Mouse (Mus musculus) heart, embryonic 11.5 days (tissue): Measurements from ENCODE around the gene Chchd6. TPM values are rescaled to one million over a fixed set of nuclear protein-coding genes. Genes with fewer than 3 reads are reported as not detected.

Experiments used
- ATAC-seq: fragments of 200-750 bp; cut with Nextera tagmentation; replicated peaks from 2 replicates; pipeline ENCODE4 v1.8.0; 2017; ENCODE audit warnings: moderate library complexity; ENCODE audit not compliant: insufficient number of reproducible peaks, low FRiP score, low TSS enrichment
- H3K27ac ChIP-seq: fragments of 300-500 bp; sonication (generic); 2 replicates; pipeline ENCODE4 v1.5.1; 2014; ENCODE audit warnings: mild to moderate bottlenecking, low read depth, low read length
- H3K27me3 ChIP-seq: fragments of 300-500 bp; sonication (generic); 2 replicates; pipeline ENCODE4 v1.6.1; 2014; ENCODE audit warnings: mild to moderate bottlenecking, low read length, mixed read lengths; ENCODE audit not compliant: control insufficient read depth, insufficient read depth
- H3K36me3 ChIP-seq: fragments of 300-500 bp; sonication (generic); 2 replicates; pipeline ENCODE4 v1.6.1; 2014; ENCODE audit warnings: mild to moderate bottlenecking, low read length, moderate library complexity, mixed read lengths; ENCODE audit not compliant: control insufficient read depth, insufficient read depth
- H3K4me1 ChIP-seq: fragments of 300-500 bp; sonication (generic); 2 replicates; pipeline ENCODE4 v1.6.1; 2014; ENCODE audit warnings: low read length; ENCODE audit not compliant: control insufficient read depth, insufficient read depth
- H3K4me2 ChIP-seq: fragments of 300-500 bp; sonication (generic); 2 replicates; pipeline ENCODE4 v1.6.1; 2014; ENCODE audit warnings: mild to moderate bottlenecking, moderate library complexity
- H3K4me3 ChIP-seq: fragments of 300-500 bp; sonication (generic); 2 replicates; pipeline ENCODE4 v1.5.1; 2014; ENCODE audit warnings: low read depth, low read length
- H3K9ac ChIP-seq: fragments of 300-500 bp; sonication (generic); 2 replicates; pipeline ENCODE4 v1.6.1; 2014; ENCODE audit warnings: mild to moderate bottlenecking, low read depth, low read length, moderate library complexity
- H3K9me3 ChIP-seq: fragments of 300-500 bp; sonication (generic); replicated peaks from 2 replicates; pipeline ENCODE4 v1.6.1; 2016; ENCODE audit warnings: low read length; ENCODE audit not compliant: control insufficient read depth
- WGBS: fragments of 180-500 bp; shearing (Covaris S2); extraction: QIAGEN DNeasy Blood & Tissue Kit; methylation state at CpG from one replicate; pipeline ENCODE4 v1.1.7; 2014; ENCODE audit not compliant: insufficient replicate concordance; 5-methylcytosine and 5-hydroxymethylcytosine counted together
- polyA plus RNA-seq: library from polyadenylated mRNA; unstranded; fragments of >200 nt; fragmentation: Nextera tagmentation; extraction: Ambion mirVana; gene quantifications from 2 replicates; pipeline ENCODE4 v1.2.1, GENCODE M21; 2014

The Chchd6 gene
- polyA plus RNA-seq, 1 experiment from 2014 or later: 45.5 TPM

DNA sequence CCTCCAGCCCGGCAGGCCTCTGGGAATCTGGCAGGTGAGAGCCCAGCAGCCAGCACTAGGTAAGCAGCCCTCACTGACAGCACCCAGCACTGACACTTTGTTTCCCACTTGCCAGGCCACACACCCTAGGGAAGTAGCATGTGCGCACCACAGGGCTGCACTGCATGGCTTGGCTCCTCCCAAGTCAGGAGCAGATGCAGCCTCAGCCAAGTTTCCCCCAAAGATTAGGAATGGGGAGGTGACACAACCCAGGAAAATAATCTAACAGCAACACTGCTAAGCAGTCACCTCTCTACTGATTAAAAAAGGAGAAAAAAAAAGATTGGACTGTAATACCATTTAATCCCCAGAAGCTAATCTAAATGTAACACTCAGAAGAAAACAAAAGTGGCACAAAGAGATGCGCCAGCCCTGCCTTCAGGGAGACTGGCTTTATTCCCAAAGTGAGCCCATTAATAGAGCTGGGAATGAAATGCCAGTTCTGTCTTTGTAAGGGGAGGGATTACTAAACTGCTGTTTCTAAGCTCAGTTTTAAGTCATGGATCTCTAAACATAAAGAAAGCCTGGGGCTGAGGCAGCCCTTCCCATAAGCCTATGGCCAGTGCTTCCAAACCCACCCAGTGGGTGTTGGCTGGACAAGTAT, 188.1 kb downstream of the Chchd6 start:
- Histone ChIP-seq H3K27ac (no peak overlapping the region), H3K4me2 (no peak overlapping the region), H3K9ac (no peak overlapping the region), H3K36me3 (no peaks in the 10 kb centered on the region), H3K4me1 (peaks cover 3% of the 10 kb centered on the region; the same call in 1 of the 2 replicates), H3K4me3 (no peak overlapping the region), H3K9me3 (no peaks in the 10 kb centered on the region), H3K27me3 (no peaks in the 10 kb centered on the region)
- WGBS: 70% methylated on average over 3 of the region's 3 CpGs
- no peak for ATAC-seq

GRCm38 (mm10) chr6:89404964-89405363, 190.5 kb downstream of the Chchd6 start:
- H3K27ac ChIP-seq: no peak overlapping the region
- no peak for ATAC-seq
- H3K9ac ChIP-seq: no peak overlapping the region
- H3K4me3 ChIP-seq: no peak overlapping the region
- H3K4me1 ChIP-seq: peaks cover 3% of the 10 kb centered on the region; the same call in 1 of the 2 replicates
- no peaks in the 10 kb centered on the region for H3K9me3 ChIP-seq
- 86% methylated on average over 2 of the region's 2 CpGs for WGBS
- no peaks in the 10 kb centered on the region for H3K36me3 ChIP-seq
- H3K27me3 ChIP-seq: no peaks in the 10 kb centered on the region
- H3K4me2 ChIP-seq: no peak overlapping the region

GRCm38 (mm10) chr6:89403257-89404225, 191.9 kb downstream of the Chchd6 start:
- 64% methylated on average over 2 of the region's 2 CpGs for WGBS
- Histone ChIP-seq H3K9me3 (no peaks in the 10 kb centered on the region), H3K4me2 (no peak overlapping the region), H3K4me3 (no peak overlapping the region), H3K36me3 (no peaks in the 10 kb centered on the region), H3K4me1 (no peaks in the 10 kb centered on the region), H3K27ac (no peak overlapping the region), H3K9ac (no peak overlapping the region), H3K27me3 (no peaks in the 10 kb centered on the region)
- ATAC-seq: no peak

GRCm38 (mm10) chr6:89402406-89402805, 193.0 kb downstream of the Chchd6 start:
- no peak overlapping the region for H3K9ac ChIP-seq
- no peak overlapping the region for H3K4me3 ChIP-seq
- no peak overlapping the region for H3K4me2 ChIP-seq
- no peaks in the 10 kb centered on the region for H3K27me3 ChIP-seq
- H3K27ac ChIP-seq: no peak overlapping the region
- H3K36me3 ChIP-seq: no peaks in the 10 kb centered on the region
- no peak for ATAC-seq
- WGBS: 89% methylated on average over 2 of the region's 2 CpGs
- H3K9me3 ChIP-seq: no peaks in the 10 kb centered on the region
- peaks cover 2% of the 10 kb centered on the region; the same call in 1 of the 2 replicates for H3K4me1 ChIP-seq

DNA sequence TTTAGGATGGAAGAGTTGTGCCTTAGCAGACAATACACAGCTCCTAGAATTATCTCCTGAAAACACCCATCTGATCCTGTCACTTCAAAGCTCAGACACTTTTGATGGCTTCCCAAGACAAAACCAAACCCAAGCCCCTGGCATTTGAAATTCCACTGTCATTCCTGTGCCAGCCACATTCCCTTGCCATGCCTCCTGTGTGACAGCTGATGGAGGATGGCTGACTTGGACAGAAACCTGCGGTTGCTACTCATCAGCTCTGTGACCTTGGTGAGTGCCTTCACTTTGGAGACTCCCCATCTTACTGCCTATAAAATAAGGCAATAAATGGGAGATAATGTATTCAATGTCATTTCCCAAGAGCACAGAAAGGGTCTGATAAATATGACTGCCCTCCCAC, 195.9 kb downstream of the Chchd6 start:
- H3K9me3 ChIP-seq: no peaks in the 10 kb centered on the region
- no peaks in the 10 kb centered on the region for H3K27me3 ChIP-seq
- ATAC-seq: no peak
- H3K36me3 ChIP-seq: no peaks in the 10 kb centered on the region
- WGBS: 89% methylated on average over 1 of the region's 1 CpGs
- peaks cover 2% of the 10 kb centered on the region; the same call in 1 of the 2 replicates for H3K4me1 ChIP-seq
- no peak overlapping the region for H3K4me3 ChIP-seq
- no peak overlapping the region for H3K4me2 ChIP-seq
- no peak overlapping the region for H3K9ac ChIP-seq
- H3K27ac ChIP-seq: no peak overlapping the region

DNA sequence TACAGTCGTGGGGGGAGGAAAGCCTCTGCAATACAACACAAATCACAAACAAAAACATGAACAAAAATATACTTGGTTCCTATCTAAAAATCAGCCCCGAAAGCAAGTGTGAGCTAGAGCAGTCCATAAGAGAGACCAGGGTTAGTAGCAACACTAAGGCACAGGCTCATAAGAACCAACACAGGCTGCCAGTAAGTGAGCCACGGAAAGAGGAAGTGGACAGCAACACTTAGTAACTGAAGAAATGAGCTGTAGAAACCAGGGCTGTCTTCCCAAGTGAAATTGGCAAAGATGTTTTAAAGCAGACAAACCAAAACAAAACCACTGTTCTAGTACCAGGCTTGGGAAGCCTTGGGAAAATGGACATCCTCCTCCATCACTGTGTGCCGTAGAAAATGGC, 197.5 kb downstream of the Chchd6 start:
- 69% methylated on average over 4 of the region's 4 CpGs for WGBS
- H3K9me3 ChIP-seq: no peaks in the 10 kb centered on the region
- no peak overlapping the region for H3K9ac ChIP-seq
- no peak for ATAC-seq
- no peaks in the 10 kb centered on the region for H3K27me3 ChIP-seq
- H3K27ac ChIP-seq: no peak overlapping the region
- H3K36me3 ChIP-seq: no peaks in the 10 kb centered on the region
- H3K4me2 ChIP-seq: no peak overlapping the region
- H3K4me3 ChIP-seq: no peak overlapping the region
- H3K4me1 ChIP-seq: peaks cover 2% of the 10 kb centered on the region; the same call in 1 of the 2 replicates

DNA sequence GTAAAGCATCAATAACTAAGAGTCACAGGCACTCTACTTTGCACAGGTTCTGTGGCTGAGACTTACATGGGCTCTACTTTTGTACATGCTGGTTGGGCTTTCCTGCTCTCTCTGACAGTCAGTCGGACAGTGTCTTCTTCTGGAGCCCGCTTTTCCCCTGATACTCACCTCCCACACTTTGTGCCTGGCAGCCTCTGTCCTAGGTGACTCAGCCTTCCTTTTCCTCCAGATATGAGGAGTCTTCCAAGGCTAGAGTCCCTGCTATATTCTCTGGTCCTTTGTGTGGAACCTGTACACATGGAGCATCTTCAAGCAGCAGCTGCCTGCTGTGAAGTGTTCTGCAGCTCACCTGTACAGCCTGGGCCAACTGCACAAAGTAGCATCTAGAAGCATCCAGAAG, 201.6 kb downstream of the Chchd6 start:
- Histone ChIP-seq H3K4me1 (peaks cover 2% of the 10 kb centered on the region; the same call in 1 of the 2 replicates), H3K9ac (no peak overlapping the region), H3K27ac (no peak overlapping the region), H3K36me3 (no peaks in the 10 kb centered on the region), H3K4me2 (no peak overlapping the region), H3K4me3 (no peak overlapping the region), H3K27me3 (no peaks in the 10 kb centered on the region), H3K9me3 (no peaks in the 10 kb centered on the region)
- no peak for ATAC-seq
- 64% methylated on average over 2 of the region's 2 CpGs for WGBS

DNA sequence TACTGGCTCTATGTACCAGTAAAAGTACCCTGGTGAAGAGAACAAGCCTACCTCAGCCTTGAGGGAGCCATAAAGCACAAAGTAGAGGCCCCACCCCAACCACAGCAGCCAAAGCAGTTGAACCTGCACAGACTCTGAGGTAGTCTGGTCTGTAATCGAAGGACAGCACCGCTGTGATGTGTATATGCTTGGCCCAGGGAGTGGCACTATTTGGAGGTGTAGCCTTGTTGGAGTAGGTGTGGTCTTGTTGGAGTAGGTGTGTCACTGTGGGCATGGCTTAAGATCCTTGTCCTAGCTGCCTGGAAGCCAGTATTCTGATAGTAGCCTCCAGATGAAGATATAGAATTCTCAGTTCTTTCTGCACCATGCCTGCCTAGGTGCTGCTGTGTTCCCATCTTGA, 203.2 kb downstream of the Chchd6 start:
- H3K4me1 ChIP-seq: 0 out of 2 replicates have a peak, but pooled peaks cover 8% of the 10 kb centered on the region
- no peak overlapping the region for H3K4me2 ChIP-seq
- 81% methylated on average over 2 of the region's 2 CpGs for WGBS
- H3K36me3 ChIP-seq: no peaks in the 10 kb centered on the region
- no peak overlapping the region for H3K9ac ChIP-seq
- H3K4me3 ChIP-seq: no peak overlapping the region
- no peak for ATAC-seq
- no peak overlapping the region for H3K27ac ChIP-seq
- H3K27me3 ChIP-seq: no peaks in the 10 kb centered on the region
- H3K9me3 ChIP-seq: no peaks in the 10 kb centered on the region
